Mouse (Mus musculus) liver, embryonic 14.5 days (tissue): ENCODE data around the gene Cpt1a. TPM values are rescaled to one million over a fixed set of nuclear protein-coding genes. Genes with fewer than 3 reads are reported as not detected.

Experiments
- ATAC-seq: fragments of 200-750 bp; cut with Nextera tagmentation; 2 replicates; pipeline ENCODE4 v1.8.0; 2017; ENCODE audit warnings: moderate number of reproducible peaks, mild to moderate bottlenecking, moderate library complexity; ENCODE audit not compliant: insufficient read depth
- DNase-seq, 3 experiments: peaks; one replicate each; pipeline ENCODE4 v3.0.0-alpha.2; 2012 to 2013; ENCODE audit warnings: low read depth in 3 of 3, low spot score in 3 of 3
- H3K27ac ChIP-seq: fragments of 300-500 bp; sonication (generic); 2 replicates; pipeline ENCODE4 v1.5.1; 2014; ENCODE audit warnings: moderate library complexity, mild to moderate bottlenecking, control low read depth, inconsistent platforms
- H3K27me3 ChIP-seq: fragments of 300-500 bp; sonication (generic); 2 replicates; pipeline ENCODE4 v1.6.1; 2014; ENCODE audit warnings: mild to moderate bottlenecking, low read length, moderate library complexity; ENCODE audit not compliant: control insufficient read depth, insufficient read depth
- H3K36me3 ChIP-seq: fragments of 300-500 bp; sonication (generic); replicated peaks from 2 replicates; pipeline ENCODE4 v1.6.1; 2014; ENCODE audit warnings: low read depth; ENCODE audit not compliant: control insufficient read depth, insufficient read depth
- H3K4me1 ChIP-seq, 2 experiments: fragments of 200-500 bp in 1 of 2; fragments of 300-500 bp in 1 of 2; sonication (generic) in 1 of 2; replicated peaks; 2 replicates each; pipeline ENCODE4 v1.6.1; 2012 to 2014; ENCODE audit warnings: antibody characterized with exemption in 1 of 2, inconsistent platforms in 1 of 2, low read length in 1 of 2; ENCODE audit not compliant: control insufficient read depth in 2 of 2, insufficient read depth in 2 of 2
- H3K4me2 ChIP-seq: fragments of 300-500 bp; sonication (generic); 2 replicates; pipeline ENCODE4 v1.6.1; 2014; ENCODE audit warnings: low read depth, mild to moderate bottlenecking, control low read depth, moderate library complexity
- H3K4me3 ChIP-seq, 2 experiments: fragments of 200-500 bp in 1 of 2; fragments of 300-500 bp in 1 of 2; sonication (generic) in 1 of 2; 2 replicates each; pipeline ENCODE4 v1.5.1; 2012 to 2014; ENCODE audit warnings: low read depth in 2 of 2, low read length in 2 of 2, mild to moderate bottlenecking in 2 of 2, control low read depth in 1 of 2, inconsistent platforms in 1 of 2, moderate library complexity in 1 of 2; ENCODE audit not compliant: insufficient read depth in 1 of 2
- H3K9ac ChIP-seq: fragments of 300-500 bp; sonication (generic); replicated peaks from 2 replicates; pipeline ENCODE4 v1.6.1; 2014; ENCODE audit warnings: mild to moderate bottlenecking, control low read depth, moderate library complexity
- H3K9me3 ChIP-seq: fragments of 300-500 bp; sonication (generic); 2 replicates; pipeline ENCODE4 v1.6.1; 2016; ENCODE audit warnings: low read length, mixed read lengths; ENCODE audit not compliant: control insufficient read depth
- CTCF ChIP-seq: IDR thresholded peaks from 2 replicates; pipeline ENCODE4 v1.5.1; 2016; ENCODE audit warnings: antibody characterized with exemption, low read depth, control low read depth
- EP300 ChIP-seq: IDR thresholded peaks from 2 replicates; pipeline ENCODE4 v1.6.1; 2016; ENCODE audit warnings: antibody characterized with exemption, low read depth
- WGBS: fragments of 180-500 bp; shearing (Covaris S2); extraction: QIAGEN DNeasy Blood & Tissue Kit; methylation state at CpG from one replicate; pipeline ENCODE4 v1.1.7; 2014; ENCODE audit not compliant: insufficient replicate concordance; 5-methylcytosine and 5-hydroxymethylcytosine counted together
- polyA plus RNA-seq, 2 experiments: library from polyadenylated mRNA; depleted of rRNA in 1 of 2; stranded (reverse) in 1 of 2; unstranded in 1 of 2; fragments of >200 nt; fragmentation: Nextera tagmentation in 1 of 2; extraction: Ambion mirVana in 1 of 2; gene quantifications; 2 replicates each; pipeline versions ENCODE4 v1.2.1 to v1.2.3; 2012 to 2014

The Cpt1a gene
- polyA plus RNA-seq, 2 experiments: 4.6 to 5.2 TPM

DNA sequence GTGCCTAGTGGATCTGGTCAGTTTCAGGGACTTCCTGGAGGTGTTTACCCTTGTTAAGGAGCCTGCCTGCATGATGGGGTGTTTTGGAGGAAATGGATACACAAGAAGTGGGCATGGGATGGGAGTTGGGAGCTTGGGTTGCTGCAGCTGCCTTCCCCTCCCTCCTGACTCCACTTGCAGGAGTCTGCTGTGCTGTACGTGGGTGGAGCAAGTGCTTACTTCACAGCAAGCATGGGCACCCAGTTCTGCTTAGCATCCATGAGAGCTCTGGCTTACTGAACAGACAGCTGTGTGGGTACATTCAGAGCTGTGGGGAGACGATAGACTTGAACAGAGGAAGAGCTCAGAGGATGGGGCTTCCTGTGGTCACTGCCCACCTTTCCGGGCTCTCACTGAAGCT lies 18.9 kb downstream of the Cpt1a start:
- Histone ChIP-seq H3K4me3 (no peak overlapping the region), H3K27me3 (no peaks in the 10 kb centered on the region), H3K9ac (no peak overlapping the region), H3K4me2 (no peak overlapping the region), H3K27ac (no peak overlapping the region), H3K36me3 (no peaks in the 10 kb centered on the region), H3K9me3 (no peaks in the 10 kb centered on the region), H3K4me1 (no peaks in the 10 kb centered on the region)
- WGBS: 39% methylated on average over 3 of the region's 3 CpGs
- ATAC-seq (no peak), DNase-seq (no peak)
- TF ChIP-seq EP300 (no peak), CTCF (no peak)

DNA sequence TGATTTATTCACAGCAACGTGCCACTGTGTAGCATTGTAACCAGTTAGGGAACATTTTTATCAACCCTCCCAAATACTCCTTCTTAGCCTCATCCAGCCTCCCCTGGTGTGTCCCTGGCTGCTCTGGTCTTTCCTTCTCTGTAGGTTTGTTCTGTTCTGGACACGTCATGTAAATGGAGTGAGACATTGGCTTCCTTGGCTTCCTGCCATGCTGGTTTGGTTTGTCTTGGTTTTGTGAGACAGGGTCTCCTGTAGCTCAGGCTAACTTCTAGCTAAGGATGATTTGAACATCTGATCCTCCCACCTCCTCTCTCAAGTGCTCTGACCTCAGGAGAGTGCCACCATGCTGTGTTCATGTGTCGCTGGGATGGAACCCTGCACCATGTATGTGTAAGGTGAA lies 21.8 kb downstream of the Cpt1a start:
- no peak overlapping the region for H3K9ac ChIP-seq
- no peak overlapping the region for H3K4me3 ChIP-seq
- ATAC-seq (no peak), DNase-seq (no peak)
- H3K4me2 ChIP-seq: no peak overlapping the region
- no peaks in the 10 kb centered on the region for H3K4me1 ChIP-seq
- H3K36me3 ChIP-seq: no peaks in the 10 kb centered on the region
- peaks cover 3% of the 10 kb centered on the region for H3K9me3 ChIP-seq
- TF ChIP-seq EP300: no peak
- no peak for TF ChIP-seq CTCF
- H3K27me3 ChIP-seq: no peaks in the 10 kb centered on the region
- H3K27ac ChIP-seq: no peak overlapping the region
- WGBS: 65% methylated on average over 3 of the region's 3 CpGs

DNA sequence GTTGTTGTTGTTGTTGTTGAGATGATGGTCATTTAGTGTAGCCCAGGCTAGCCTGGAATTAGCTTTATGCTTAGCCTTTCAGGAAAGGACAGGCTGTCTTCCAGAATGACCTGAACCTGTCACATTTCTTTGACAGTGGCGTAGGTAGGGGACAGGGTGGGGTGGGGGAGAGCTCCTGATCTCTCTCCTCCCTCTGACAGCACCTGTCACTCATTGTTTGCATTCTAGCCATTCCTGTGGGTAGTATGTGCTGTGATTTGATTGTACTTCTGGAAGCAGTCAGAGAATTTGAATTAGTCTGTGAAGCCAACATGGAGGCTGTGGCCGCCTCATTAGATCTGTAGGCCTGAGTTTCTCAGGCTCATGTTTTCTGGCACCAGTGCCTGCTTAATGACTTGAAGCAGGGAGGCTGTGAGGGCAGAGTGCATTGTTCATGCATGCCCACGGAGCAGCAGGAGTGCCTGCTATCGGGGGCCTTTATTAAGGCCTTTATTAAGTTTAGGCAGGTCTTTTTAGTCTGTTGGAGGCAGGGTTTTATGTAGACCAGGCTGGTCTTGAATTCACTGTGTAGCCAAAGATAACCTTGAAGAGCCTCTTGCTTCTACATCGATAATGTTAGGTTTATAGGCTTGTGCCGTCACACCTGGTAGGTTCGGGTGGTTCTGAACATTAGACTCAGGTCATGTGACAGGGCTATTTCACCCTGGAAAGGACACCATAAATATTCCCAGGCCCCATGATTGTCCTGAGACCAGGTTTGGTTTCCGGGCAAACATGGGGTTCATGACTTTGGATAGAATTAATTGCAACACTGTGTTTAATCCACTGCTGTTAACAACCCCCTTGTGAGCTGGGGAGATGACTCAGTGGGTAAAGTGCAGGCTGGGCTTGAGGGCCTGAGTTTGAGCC lies 22.8 kb downstream of the Cpt1a start:
- H3K4me3 ChIP-seq: no peak overlapping the region
- no peaks in the 10 kb centered on the region for H3K27me3 ChIP-seq
- H3K4me1 ChIP-seq: no peaks in the 10 kb centered on the region
- 69% methylated on average over 8 of the region's 8 CpGs for WGBS
- TF ChIP-seq CTCF (no peak), EP300 (no peak)
- DNase-seq: no peak
- no peak overlapping the region for H3K4me2 ChIP-seq
- no peak overlapping the region for H3K9ac ChIP-seq
- peaks cover 3% of the 10 kb centered on the region for H3K9me3 ChIP-seq
- no peak overlapping the region for H3K27ac ChIP-seq
- ATAC-seq: no peak
- no peaks in the 10 kb centered on the region for H3K36me3 ChIP-seq

DNA sequence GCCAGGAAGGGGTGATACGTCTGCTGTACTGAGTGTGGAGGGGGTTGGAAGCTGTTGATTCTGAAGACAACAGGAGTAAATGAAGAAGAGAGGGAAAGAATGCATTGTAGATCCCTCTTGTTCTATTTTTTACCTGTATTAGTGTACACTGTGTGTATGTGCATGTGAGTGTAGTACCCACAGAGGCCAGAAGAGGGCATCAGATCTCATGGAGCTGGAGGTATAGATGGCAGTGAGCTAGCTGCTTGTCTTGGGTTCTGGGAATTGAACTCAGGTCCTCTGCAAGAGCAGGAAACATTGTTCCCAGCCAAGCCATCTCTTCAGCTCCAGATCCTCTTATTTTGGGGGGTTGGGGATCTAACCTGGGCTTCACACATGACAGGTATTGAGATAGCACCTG lies 25.6 kb downstream of the Cpt1a start:
- no peak for ATAC-seq
- H3K9me3 ChIP-seq: peaks cover 3% of the 10 kb centered on the region
- no peaks in the 10 kb centered on the region for H3K4me1 ChIP-seq
- H3K27me3 ChIP-seq: no peaks in the 10 kb centered on the region
- H3K27ac ChIP-seq: no peak overlapping the region
- H3K4me3 ChIP-seq: no peak overlapping the region
- H3K36me3 ChIP-seq: no peaks in the 10 kb centered on the region
- no peak overlapping the region for H3K4me2 ChIP-seq
- no peak for DNase-seq
- WGBS: 83% methylated on average over 1 of the region's 1 CpGs
- TF ChIP-seq EP300: no peak
- peak; percentile 62 for TF ChIP-seq CTCF
- H3K9ac ChIP-seq: no peak overlapping the region

DNA sequence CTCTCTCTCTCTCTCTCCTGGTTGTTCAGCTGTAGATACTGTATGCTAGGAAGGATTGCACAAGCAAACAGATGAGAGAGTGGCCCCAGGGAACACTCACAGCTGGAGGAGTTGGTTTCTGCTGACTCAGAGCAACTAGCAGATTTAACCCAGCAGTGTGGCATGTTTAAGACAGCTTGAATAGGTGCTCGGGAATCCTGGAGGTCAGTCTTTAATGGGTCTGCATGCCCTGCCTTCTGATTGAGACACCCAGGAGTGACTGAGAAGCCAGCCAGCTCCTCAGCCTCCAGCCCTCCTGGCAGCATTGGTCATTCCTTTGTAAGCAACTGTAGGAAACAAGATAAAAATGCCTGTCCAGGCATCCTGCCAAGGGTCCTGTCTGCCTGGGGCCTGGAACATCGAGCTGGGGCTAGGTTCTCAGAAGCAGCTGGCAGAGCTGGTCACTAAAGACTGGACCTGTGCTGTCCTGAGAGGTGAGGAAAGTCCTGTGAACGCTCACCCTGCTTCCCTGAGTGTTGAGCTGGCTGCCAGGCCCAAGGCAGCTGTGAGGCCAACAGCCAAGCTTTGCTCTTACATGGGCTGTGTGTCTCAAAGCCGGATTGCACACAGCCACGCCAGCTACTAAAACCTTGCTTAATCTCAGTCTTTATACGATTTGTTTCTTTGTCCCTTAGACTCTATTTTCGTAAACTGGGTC lies 31.4 kb downstream of the Cpt1a start:
- Histone ChIP-seq H3K36me3 (no peaks in the 10 kb centered on the region; the same call in 1 of the 2 replicates), H3K4me1 (no peaks in the 10 kb centered on the region), H3K27ac (no peak overlapping the region), H3K4me2 (no peak overlapping the region), H3K9me3 (no peaks in the 10 kb centered on the region), H3K27me3 (no peaks in the 10 kb centered on the region), H3K4me3 (no peak overlapping the region), H3K9ac (no peak overlapping the region)
- 54% methylated on average over 7 of the region's 7 CpGs for WGBS
- TF ChIP-seq EP300 (no peak), CTCF (no peak)
- no peak for DNase-seq
- no peak for ATAC-seq
